16 mouse cellular contexts compared by ENCODE assay signal in genomic region chr12:50712615-50713014, GRCm38 (mm10).
"Had no signal": no experiment of that assay in that cellular context is flagged by ENCODE, and none has a peak within 500 bp of the region (broad histone marks: within the 10 kb centered on the region; RNA-seq: fewer than 3 reads in every experiment).

No protein-coding gene starts in this region.

- H3K4me3 ChIP-seq: kidney, embryonic 15.5 days; limb, embryonic 13.5 days; liver, embryonic 15.5 days; neural tube, embryonic 13.5 days; stomach, embryonic 15.5 days had no signal

- H3K27ac ChIP-seq: kidney, embryonic 15.5 days; limb, embryonic 13.5 days; liver, embryonic 15.5 days; neural tube, embryonic 13.5 days; stomach, embryonic 15.5 days had no signal

- H3K9me3 ChIP-seq: kidney, embryonic 15.5 days; limb, embryonic 13.5 days; liver, embryonic 15.5 days; neural tube, embryonic 13.5 days; stomach, embryonic 15.5 days had no signal

- H3K9ac ChIP-seq: kidney, embryonic 15.5 days; limb, embryonic 13.5 days; liver, embryonic 15.5 days; neural tube, embryonic 13.5 days; stomach, embryonic 15.5 days had no signal

- DNase-seq: kidney, adult 2 months; kidney, postnatal 14 days; left cerebral cortex, postnatal 4 days; lung, adult 2 months; lung, postnatal 36 days; retina, postnatal 1 day; right cerebral cortex, postnatal 4 days; spleen, adult 18-20 months; thymus, adult 2 months; thymus, postnatal 25 days had no signal

- H3K36me3 ChIP-seq: kidney, embryonic 15.5 days; limb, embryonic 13.5 days; liver, embryonic 15.5 days; neural tube, embryonic 13.5 days; stomach, embryonic 15.5 days had no signal

- H3K4me1 ChIP-seq: kidney, embryonic 15.5 days; limb, embryonic 13.5 days; liver, embryonic 15.5 days; stomach, embryonic 15.5 days had no signal

- H3K4me2 ChIP-seq: kidney, embryonic 15.5 days; limb, embryonic 13.5 days; liver, embryonic 15.5 days; neural tube, embryonic 13.5 days; stomach, embryonic 15.5 days had no signal

- ATAC-seq: lung, postnatal 0 days had no signal

- H3K27me3 ChIP-seq: kidney, embryonic 15.5 days; limb, embryonic 13.5 days; liver, embryonic 15.5 days; neural tube, embryonic 13.5 days; stomach, embryonic 15.5 days had no signal
